Mouse (Mus musculus) kidney, adult 2 months (tissue): ENCODE measurements around the gene Atp8b3. TPM values are rescaled to one million over a fixed set of nuclear protein-coding genes. Genes with fewer than 3 reads are reported as not detected.

Experiments used
- DNase-seq: peaks from one replicate; pipeline ENCODE4 v3.0.0; 2021
- H3K27ac ChIP-seq: fragments of 200-500 bp; 2 replicates; pipeline ENCODE4 v1.5.1; 2012; ENCODE audit warnings: low read depth, low read length, control low read depth, inconsistent platforms; ENCODE audit not compliant: insufficient read depth
- H3K27me3 ChIP-seq: fragments of 200-500 bp; replicated peaks from 2 replicates; pipeline ENCODE4 v1.6.1; 2012; ENCODE audit warnings: mild to moderate bottlenecking, moderate library complexity, low read length, inconsistent platforms; ENCODE audit not compliant: control insufficient read depth, insufficient read depth
- H3K36me3 ChIP-seq: fragments of 200-500 bp; 2 replicates; pipeline ENCODE4 v1.6.1; 2012; ENCODE audit warnings: mild to moderate bottlenecking, moderate library complexity, low read length, inconsistent platforms; ENCODE audit not compliant: control insufficient read depth, insufficient read depth
- H3K4me1 ChIP-seq: fragments of 200-500 bp; 2 replicates; pipeline ENCODE4 v1.6.1; 2011; ENCODE audit warnings: low read length; ENCODE audit not compliant: control insufficient read depth, insufficient read depth
- H3K4me3 ChIP-seq: fragments of 200-500 bp; 2 replicates; pipeline ENCODE4 v1.5.1; 2011; ENCODE audit warnings: mild to moderate bottlenecking, low read depth, low read length, control low read depth; ENCODE audit not compliant: insufficient read depth
- CTCF ChIP-seq: fragments of 200-500 bp; conservative IDR thresholded peaks from 2 replicates; pipeline ENCODE4 v1.5.1; 2011; ENCODE audit warnings: low read depth, mild to moderate bottlenecking, control low read depth, low read length, moderate library complexity, mixed read lengths; ENCODE audit not compliant: insufficient read depth, insufficient read length
- POLR2A ChIP-seq: fragments of 200-500 bp; IDR thresholded peaks from one replicate; pipeline ENCODE4 v1.6.1; 2011; ENCODE audit warnings: low read depth, low read length, control low read depth
- WGBS: fragments of 180-500 bp; shearing (Covaris S2); methylation state at CpG from one replicate; pipeline ENCODE4 v1.1.7; 2018; 5-methylcytosine and 5-hydroxymethylcytosine counted together
- polyA plus RNA-seq: library from polyadenylated mRNA; depleted of rRNA; stranded (reverse); fragments of >200 nt; gene quantifications from 2 replicates; pipeline ENCODE4 v1.2.3, GENCODE M21; 2012

Gene Atp8b3
- polyA plus RNA-seq, 1 experiment = 0.17 TPM

GRCm38 (mm10) chr10:80502291-80502690 is 36.6 kb downstream of the Atp8b3 start:
- TF ChIP-seq CTCF = no peak
- TF ChIP-seq POLR2A = no peak
- Histone ChIP-seq H3K4me3 (no peak overlapping the region), H3K36me3 (no peaks in the 10 kb centered on the region), H3K27me3 (peaks cover 3% of the 10 kb centered on the region), H3K4me1 (no peaks in the 10 kb centered on the region), H3K27ac (no peak overlapping the region)
- 12% methylated on average over 7 of the region's 7 CpGs for WGBS
- no peak for DNase-seq

GRCm38 (mm10) chr10:80496421-80496820 is 42.5 kb downstream of the Atp8b3 start:
- Histone ChIP-seq H3K4me3 (no peak overlapping the region), H3K36me3 (no peaks in the 10 kb centered on the region), H3K27me3 (peaks cover 16% of the 10 kb centered on the region), H3K27ac (no peak overlapping the region), H3K4me1 (no peaks in the 10 kb centered on the region)
- DNase-seq = no peak
- TF ChIP-seq POLR2A (no peak), CTCF (no peak)
- under 1% methylated on average over 20 of the region's 20 CpGs for WGBS

- peaks cover 16% of the 10 kb centered on the region for H3K27me3 ChIP-seq
- H3K27ac ChIP-seq = no peak overlapping the region
- no peaks in the 10 kb centered on the region for H3K4me1 ChIP-seq
- no peaks in the 10 kb centered on the region for H3K36me3 ChIP-seq
- H3K4me3 ChIP-seq = peak overlapping the region; percentile 17; the same call in 1 of the 2 replicates
- under 1% methylated on average over 25 of the region's 35 CpGs for WGBS
- TF ChIP-seq POLR2A = no peak
- TF ChIP-seq CTCF = no peak
- peak; percentile 19 for DNase-seq
Measured at GRCm38 (mm10) chr10:80495901-80496300, 43.0 kb downstream of the Atp8b3 start.

GRCm38 (mm10) chr10:80494732-80495131 is 44.2 kb downstream of the Atp8b3 start, which contains the start of gene Onecut3:
Gene Onecut3 (plus strand): TSS chr10:80494835.
- WGBS = 1% methylated on average over 36 of the region's 42 CpGs
- H3K36me3 ChIP-seq = no peaks in the 10 kb centered on the region
- H3K4me3 ChIP-seq = peak within 1 kb of the TSS; percentile 44; the same call in 1 of the 2 replicates
- H3K27me3 ChIP-seq = peaks cover 16% of the 10 kb centered on the region
- no peaks in the 10 kb centered on the region for H3K4me1 ChIP-seq
- TF ChIP-seq CTCF = no peak
- TF ChIP-seq POLR2A = no peak
- DNase-seq = peak; percentile 41
- H3K27ac ChIP-seq = no peak within 1 kb of the TSS

- Histone ChIP-seq H3K27me3 (peaks cover 9% of the 10 kb centered on the region; the same call in 1 of the 2 replicates), H3K36me3 (no peaks in the 10 kb centered on the region), H3K27ac (no peak overlapping the region), H3K4me3 (no peak overlapping the region), H3K4me1 (no peaks in the 10 kb centered on the region)
- WGBS = under 1% methylated on average over 22 of the region's 22 CpGs
- peak; percentile 80 for DNase-seq
- TF ChIP-seq CTCF (no peak), POLR2A (no peak)
Measured at GRCm38 (mm10) chr10:80490051-80490450, 48.9 kb downstream of the Atp8b3 start.

- TF ChIP-seq CTCF (peak; percentile 44), POLR2A (no peak)
- DNase-seq = peak; percentile 21
- Histone ChIP-seq H3K36me3 (no peaks in the 10 kb centered on the region), H3K27ac (no peak overlapping the region), H3K27me3 (peaks cover 2% of the 10 kb centered on the region; the same call in 1 of the 2 replicates), H3K4me1 (no peaks in the 10 kb centered on the region), H3K4me3 (no peak overlapping the region)
- WGBS = 81% methylated on average over 7 of the region's 7 CpGs
Measured at GRCm38 (mm10) chr10:80486862-80487379, 52.0 kb downstream of the Atp8b3 start.

GRCm38 (mm10) chr10:80481002-80481401 is 57.9 kb downstream of the Atp8b3 start:
- H3K27ac ChIP-seq = no peak overlapping the region
- TF ChIP-seq POLR2A = no peak
- no peak for TF ChIP-seq CTCF
- no peaks in the 10 kb centered on the region for H3K36me3 ChIP-seq
- WGBS = 46% methylated on average over 5 of the region's 5 CpGs
- no peaks in the 10 kb centered on the region for H3K4me1 ChIP-seq
- no peak for DNase-seq
- H3K27me3 ChIP-seq = no peaks in the 10 kb centered on the region
- H3K4me3 ChIP-seq = no peak overlapping the region

GRCm38 (mm10) chr10:80478531-80478930 is 60.4 kb downstream of the Atp8b3 start:
- no peak for DNase-seq
- no peak overlapping the region for H3K4me3 ChIP-seq
- 80% methylated on average over 5 of the region's 5 CpGs for WGBS
- no peaks in the 10 kb centered on the region for H3K27me3 ChIP-seq
- TF ChIP-seq POLR2A = no peak
- TF ChIP-seq CTCF = no peak
- no peaks in the 10 kb centered on the region for H3K36me3 ChIP-seq
- no peaks in the 10 kb centered on the region for H3K4me1 ChIP-seq
- no peak overlapping the region for H3K27ac ChIP-seq
